In the genomic region with DNA sequence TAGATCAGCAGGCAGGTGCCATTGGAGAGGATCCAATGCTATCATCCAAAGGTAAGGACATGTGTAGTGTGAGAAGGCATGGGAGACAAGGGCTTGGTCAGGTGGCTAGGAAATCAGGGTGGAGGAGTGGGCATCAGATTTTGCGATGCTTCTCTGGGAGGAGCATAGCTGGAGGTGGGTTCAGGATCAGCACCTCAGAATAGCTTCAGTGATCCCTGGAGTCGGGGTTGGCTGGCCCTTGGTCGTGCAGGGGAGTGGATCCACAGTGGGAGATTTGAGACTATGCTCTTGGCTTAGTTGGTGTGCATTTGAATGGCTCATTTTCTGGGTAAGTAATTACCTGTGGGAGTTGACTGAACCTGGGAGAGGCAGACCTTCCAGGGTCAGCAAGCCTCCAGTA, we compare ENCODE assay signal across 18 mouse cellular contexts. TPM values are rescaled to one million over a fixed set of nuclear protein-coding genes. Genes with fewer than 3 reads are reported as not detected.
"Had no signal": no experiment of that assay in that cellular context is flagged by ENCODE, and none has a peak within 500 bp of the region (broad histone marks: within the 10 kb centered on the region; RNA-seq: fewer than 3 reads in every experiment).

No protein-coding gene starts in this region.

- H3K9me3 ChIP-seq: midbrain, embryonic 10.5 days; midbrain, embryonic 13.5 days; midbrain, embryonic 15.5 days; neural tube, embryonic 13.5 days; neural tube, embryonic 15.5 days had no signal

- H3K36me3 ChIP-seq: midbrain, embryonic 10.5 days; midbrain, embryonic 13.5 days; midbrain, embryonic 15.5 days; neural tube, embryonic 13.5 days; neural tube, embryonic 15.5 days had no signal

- H3K4me3 ChIP-seq: midbrain, embryonic 10.5 days; midbrain, embryonic 13.5 days; midbrain, embryonic 15.5 days; myocyte; neural tube, embryonic 13.5 days; neural tube, embryonic 15.5 days had no signal

- H3K4me1 ChIP-seq: midbrain, embryonic 10.5 days; midbrain, embryonic 13.5 days; midbrain, embryonic 15.5 days; neural tube, embryonic 13.5 days; neural tube, embryonic 15.5 days had no signal

- H3K27ac ChIP-seq: midbrain, embryonic 10.5 days; midbrain, embryonic 13.5 days; midbrain, embryonic 15.5 days; neural tube, embryonic 13.5 days; neural tube, embryonic 15.5 days had no signal

- DNase-seq: lung, adult 18-20 months; lung, embryonic 14.5 days; lung, postnatal 10 days; lung, postnatal 4 days; right cerebral cortex, adult 18-20 months; right cerebral cortex, postnatal 25 days; right cerebral cortex, postnatal 4 days; spleen, adult 18-20 months; thymus, adult 18-20 months; thymus, postnatal 14 days; thymus, postnatal 36 days had no signal

- H3K4me2 ChIP-seq: lung, embryonic 14.5 days; midbrain, embryonic 13.5 days; midbrain, embryonic 15.5 days; neural tube, embryonic 13.5 days; neural tube, embryonic 15.5 days had no signal

- H3K9ac ChIP-seq: lung, embryonic 14.5 days; midbrain, embryonic 13.5 days; midbrain, embryonic 15.5 days; neural tube, embryonic 13.5 days; neural tube, embryonic 15.5 days had no signal

- H3K27me3 ChIP-seq: midbrain, embryonic 13.5 days; midbrain, embryonic 15.5 days; neural tube, embryonic 13.5 days; neural tube, embryonic 15.5 days had no signal

- ATAC-seq: midbrain, embryonic 13.5 days; midbrain, embryonic 15.5 days had no signal

RNA-seq across cellular contexts. Expression of gene Il1r2, which starts 59.7 kb away (rescaled TPM):
- polyA plus RNA-seq: neural tube, embryonic 11.5 days had no signal
